Mouse (Mus musculus) forebrain, embryonic 16.5 days (tissue): Measurements from ENCODE around the gene Gpr156. TPM values are rescaled to one million over a fixed set of nuclear protein-coding genes. Genes with fewer than 3 reads are reported as not detected.

Source experiments
- ATAC-seq: fragments of 200-750 bp; cut with Nextera tagmentation; 2 replicates; pipeline ENCODE4 v1.8.0; 2017; ENCODE audit warnings: mild to moderate bottlenecking, moderate library complexity
- H3K27ac ChIP-seq: fragments of 300-500 bp; sonication (generic); 2 replicates; pipeline ENCODE4 v1.5.1; 2014; ENCODE audit warnings: low read length, control low read depth
- H3K27me3 ChIP-seq: fragments of 300-500 bp; sonication (generic); replicated peaks from 2 replicates; pipeline ENCODE4 v1.6.1; 2014; ENCODE audit warnings: low read length; ENCODE audit not compliant: control insufficient read depth, insufficient read depth
- H3K36me3 ChIP-seq: fragments of 300-500 bp; sonication (generic); 2 replicates; pipeline ENCODE4 v1.6.1; 2014; ENCODE audit not compliant: control insufficient read depth, insufficient read depth
- H3K4me1 ChIP-seq: fragments of 300-500 bp; sonication (generic); replicated peaks from 2 replicates; pipeline ENCODE4 v1.6.1; 2014; ENCODE audit warnings: low read length; ENCODE audit not compliant: control insufficient read depth, insufficient read depth
- H3K4me2 ChIP-seq: fragments of 300-500 bp; sonication (generic); 2 replicates; pipeline ENCODE4 v1.6.1; 2014; ENCODE audit warnings: mild to moderate bottlenecking, low read length, control low read depth
- H3K4me3 ChIP-seq: fragments of 300-500 bp; sonication (generic); replicated peaks from 2 replicates; pipeline ENCODE4 v1.5.1; 2014; ENCODE audit warnings: mild to moderate bottlenecking, low read length, control low read depth
- H3K9ac ChIP-seq: fragments of 300-500 bp; sonication (generic); replicated peaks from 2 replicates; pipeline ENCODE4 v1.6.1; 2014; ENCODE audit warnings: low read depth, low read length, control low read depth
- H3K9me3 ChIP-seq: fragments of 300-500 bp; sonication (generic); 2 replicates; pipeline ENCODE4 v1.6.1; 2016; ENCODE audit warnings: low read length; ENCODE audit not compliant: control insufficient read depth
- WGBS: fragments of 180-500 bp; shearing (Covaris S2); extraction: QIAGEN DNeasy Blood & Tissue Kit; methylation state at CpG from one replicate; pipeline ENCODE4 v1.1.7; 2014; 5-methylcytosine and 5-hydroxymethylcytosine counted together
- polyA plus RNA-seq: library from polyadenylated mRNA; unstranded; fragments of >200 nt; fragmentation: Nextera tagmentation; extraction: Ambion mirVana; gene quantifications from 2 replicates; pipeline ENCODE4 v1.2.1, GENCODE M21; 2015

The Gpr156 gene
- polyA plus RNA-seq, result 5.4 and 5.6 TPM in 2 replicates

DNA sequence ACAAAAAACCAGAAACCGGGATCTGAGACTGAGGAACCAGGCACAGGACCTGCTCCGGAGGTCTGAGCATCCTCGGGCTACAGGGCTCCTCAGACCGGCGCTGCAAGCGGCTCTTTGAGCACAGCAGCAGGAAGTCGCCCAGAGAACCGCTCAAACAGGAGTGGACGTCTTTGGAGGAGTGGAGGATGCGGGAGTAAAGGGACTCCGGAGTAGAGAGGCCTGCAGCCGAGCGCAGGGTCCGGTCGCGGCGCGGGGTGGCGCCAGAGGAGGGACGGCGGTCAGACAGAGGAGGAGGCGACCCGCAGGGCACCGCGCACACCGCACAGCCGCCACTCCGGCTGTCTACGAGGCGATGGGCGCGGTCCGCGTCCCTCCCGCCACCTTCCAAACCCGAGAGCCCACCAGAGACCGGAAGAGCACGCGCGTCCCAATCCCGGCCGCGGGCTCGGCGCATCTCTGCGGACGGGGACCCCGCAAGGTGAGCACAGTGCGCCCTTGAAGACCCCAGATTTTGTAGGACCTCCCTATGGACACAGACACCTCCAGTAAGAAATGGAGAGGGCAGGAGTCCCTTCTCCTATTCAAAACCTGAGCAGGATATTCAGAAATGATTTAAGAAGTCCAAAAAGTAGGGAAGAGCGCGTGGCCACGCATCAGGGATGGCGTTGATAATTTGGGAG lies at the start of gene Gpr156:
Gene Gpr156 (plus strand): TSS at position 359 of the 680 bp plus-strand sequence.
- no peaks in the 10 kb centered on the region for H3K36me3 ChIP-seq
- peaks cover 3% of the 10 kb centered on the region; the same call in 1 of the 2 replicates for H3K9me3 ChIP-seq
- peak; percentile 87 for ATAC-seq
- no peaks in the 10 kb centered on the region for H3K27me3 ChIP-seq
- H3K4me2 ChIP-seq, result peak within 1 kb of the TSS; percentile 84
- peak within 1 kb of the TSS; percentile 73 for H3K9ac ChIP-seq
- H3K4me3 ChIP-seq, result peak within 1 kb of the TSS; percentile 56
- H3K4me1 ChIP-seq, result no peaks in the 10 kb centered on the region; the same call in 1 of the 2 replicates
- H3K27ac ChIP-seq, result no peak within 1 kb of the TSS
- WGBS, result 2% methylated on average over 53 of the region's 53 CpGs

DNA sequence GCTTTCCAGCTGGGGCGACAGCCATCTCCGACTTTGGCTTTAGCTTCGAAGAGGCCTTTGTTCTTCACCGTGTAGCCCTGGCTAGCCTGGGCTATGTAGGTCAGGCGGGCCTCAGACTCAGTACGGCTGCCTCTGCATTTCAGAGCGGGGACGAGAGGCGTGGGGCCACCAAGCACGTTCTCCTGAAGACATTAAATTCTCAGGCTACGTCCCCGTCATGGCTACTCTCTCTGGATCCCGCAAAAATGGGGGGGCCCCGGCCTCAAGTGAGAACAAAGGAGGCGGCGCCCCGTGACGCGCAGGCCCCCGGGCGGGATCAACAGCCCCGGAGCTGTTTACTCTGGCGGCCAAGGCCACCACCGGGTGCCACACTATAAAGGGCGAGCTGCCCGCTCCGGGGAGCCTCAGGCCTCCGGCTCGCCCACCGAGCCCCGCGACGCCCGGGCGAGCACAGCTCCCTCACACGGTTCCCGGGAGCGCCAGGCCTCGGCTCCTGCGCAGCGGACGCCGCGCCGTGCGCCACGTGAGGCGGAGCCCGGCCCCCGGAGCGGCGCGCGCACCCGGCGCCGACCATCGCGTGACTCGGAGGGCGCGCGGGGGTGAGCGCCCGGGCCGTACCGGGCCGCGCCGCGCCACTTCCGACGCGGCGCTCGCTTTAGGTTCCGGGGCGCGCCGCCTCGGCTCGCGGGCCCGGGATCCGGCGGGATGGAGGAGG lies 48.3 kb upstream of the Gpr156 start, which contains the start of gene Lrrc58:
Gene Lrrc58 (plus strand): TSS at position 599 of the 715 bp plus-strand sequence.
- WGBS, result under 1% methylated on average over 73 of the region's 86 CpGs
- peak; percentile 97 for ATAC-seq

DNA sequence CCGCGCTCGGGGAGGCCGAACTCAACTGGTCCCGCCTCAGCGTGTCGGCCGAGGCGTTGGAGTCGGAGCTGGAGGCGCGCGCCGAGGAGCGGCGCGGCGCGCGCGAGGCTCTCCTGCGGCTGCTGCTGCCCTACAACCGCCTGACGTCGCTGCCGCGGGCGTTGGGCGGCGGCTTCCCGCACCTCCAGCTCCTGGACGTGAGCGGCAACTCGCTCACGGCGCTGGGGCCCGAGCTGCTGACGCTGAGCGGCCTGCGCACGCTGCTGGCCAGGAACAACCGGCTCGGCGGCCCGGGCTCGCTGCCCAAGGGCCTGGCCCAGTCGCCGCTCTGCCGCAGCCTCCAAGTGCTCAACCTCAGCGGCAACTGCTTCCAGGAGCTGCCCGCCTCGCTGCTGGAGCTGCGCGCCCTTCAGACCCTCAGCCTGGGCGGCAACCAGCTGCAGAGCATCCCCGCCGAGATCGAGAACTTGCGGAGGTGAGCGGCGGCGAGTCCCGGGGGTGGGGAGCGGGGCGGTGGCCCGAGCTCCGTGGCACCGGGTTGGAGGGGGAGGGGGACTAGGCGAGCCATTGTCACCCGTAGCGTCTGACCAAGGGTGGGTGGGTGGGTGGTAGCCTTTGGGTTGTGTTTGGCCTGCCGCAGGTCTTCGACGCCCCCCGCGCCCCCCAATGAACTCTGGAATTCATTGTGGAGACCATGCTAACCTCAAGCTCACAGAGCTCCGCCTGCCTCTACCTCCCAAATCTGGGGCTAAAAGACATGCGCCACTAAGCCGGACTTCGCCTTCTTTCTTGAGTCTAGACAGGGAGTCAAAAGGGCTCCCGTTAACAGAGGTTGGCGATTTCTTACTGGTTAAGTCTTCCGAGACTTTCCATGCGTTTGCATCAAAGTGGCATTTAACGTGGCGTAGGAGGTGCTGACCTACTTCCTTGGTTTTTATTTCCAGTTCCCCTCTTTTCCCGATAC lies 47.5 kb upstream of the Gpr156 start:
- peak overlapping the region; percentile 99 for H3K27ac ChIP-seq
- H3K9me3 ChIP-seq, result no peaks in the 10 kb centered on the region
- peak; percentile 81 for ATAC-seq
- H3K9ac ChIP-seq, result peak overlapping the region; percentile 91
- WGBS, result 0% methylated on average over 82 of the region's 87 CpGs
- H3K4me1 ChIP-seq, result peaks cover 25% of the 10 kb centered on the region
- no peaks in the 10 kb centered on the region for H3K27me3 ChIP-seq
- H3K4me3 ChIP-seq, result peak overlapping the region; percentile 72
- H3K36me3 ChIP-seq, result no peaks in the 10 kb centered on the region
- peak overlapping the region; percentile 86 for H3K4me2 ChIP-seq

More for the DNA sequence above, 48.3 kb upstream of the Gpr156 start, which contains the start of gene Lrrc58:
- Histone ChIP-seq H3K9me3 (no peaks in the 10 kb centered on the region), H3K4me1 (peaks cover 25% of the 10 kb centered on the region), H3K36me3 (no peaks in the 10 kb centered on the region), H3K4me2 (peak within 1 kb of the TSS; percentile 86), H3K4me3 (peak within 1 kb of the TSS; percentile 72), H3K27ac (peak within 1 kb of the TSS; percentile 99), H3K27me3 (no peaks in the 10 kb centered on the region), H3K9ac (peak within 1 kb of the TSS; percentile 91)

DNA sequence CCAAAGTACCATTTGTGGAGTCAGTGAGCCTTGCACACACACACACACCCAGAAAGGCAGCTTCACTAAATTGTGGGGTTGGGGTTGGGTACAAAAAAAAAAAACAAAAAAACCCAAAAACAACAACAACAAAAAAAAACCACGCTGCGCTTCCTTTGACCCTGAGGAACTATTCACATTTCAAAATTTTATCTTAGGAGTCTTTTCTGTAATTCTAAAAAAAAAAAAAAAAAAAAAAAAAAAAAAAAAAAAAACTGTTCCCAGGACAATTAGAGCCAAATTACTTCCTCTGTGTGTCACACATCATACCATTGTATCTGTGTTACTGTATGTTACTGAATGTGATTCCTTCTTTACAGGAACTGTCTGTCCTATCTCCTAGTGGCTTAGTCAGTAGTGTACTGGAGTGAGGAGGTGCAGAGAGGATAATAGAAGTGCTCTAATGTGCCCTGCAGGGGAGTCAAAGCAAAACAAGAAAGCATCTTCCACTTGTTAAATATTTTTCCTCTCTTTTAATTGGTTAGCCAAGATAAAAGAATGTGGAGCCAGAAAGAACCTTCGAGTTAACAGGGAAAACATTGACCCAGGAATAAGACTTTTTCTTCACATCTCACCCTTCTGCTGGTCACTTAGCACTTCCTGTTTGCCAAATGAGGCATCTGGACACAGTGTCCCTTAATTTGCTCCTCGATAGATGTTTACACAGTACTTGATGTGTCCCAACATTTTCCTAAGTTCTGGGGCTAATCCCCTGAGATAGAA lies 46.6 kb upstream of the Gpr156 start:
- peaks cover 25% of the 10 kb centered on the region for H3K4me1 ChIP-seq
- H3K4me2 ChIP-seq, result peak overlapping the region; percentile 86
- H3K27ac ChIP-seq, result peak overlapping the region; percentile 99
- no peak for ATAC-seq
- 23% methylated on average over 4 of the region's 4 CpGs for WGBS
- H3K9me3 ChIP-seq, result no peaks in the 10 kb centered on the region
- H3K4me3 ChIP-seq, result peak overlapping the region; percentile 72
- peak overlapping the region; percentile 91 for H3K9ac ChIP-seq
- H3K27me3 ChIP-seq, result no peaks in the 10 kb centered on the region
- H3K36me3 ChIP-seq, result no peaks in the 10 kb centered on the region

DNA sequence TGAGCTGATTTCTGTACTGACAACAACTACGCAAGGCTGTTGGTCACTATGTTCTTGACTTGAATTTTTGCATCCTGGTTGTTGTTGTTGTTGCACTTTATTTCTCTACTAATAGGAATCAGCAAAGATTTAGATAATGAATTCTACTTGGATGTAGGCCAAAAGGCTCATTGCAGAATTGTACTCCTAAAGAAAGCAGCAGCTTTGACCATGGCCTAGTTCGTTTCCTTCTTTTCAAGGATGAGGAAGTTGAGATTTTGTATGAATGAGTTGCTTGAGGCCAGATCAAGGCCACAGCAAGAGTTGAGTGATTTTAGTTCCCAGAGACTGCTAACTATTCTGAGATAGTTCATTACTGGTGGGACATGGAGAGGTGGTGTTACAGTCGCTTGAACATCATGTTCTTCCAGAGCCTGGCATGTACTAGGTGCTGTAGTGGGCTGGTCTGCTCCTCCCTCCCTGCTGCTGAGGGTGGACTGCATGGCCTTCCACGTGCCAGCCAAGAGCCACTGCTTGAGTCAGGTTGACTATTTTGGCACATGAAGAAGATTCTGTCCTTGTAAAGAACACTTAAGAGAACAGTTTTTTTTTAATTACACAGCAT lies 45.1 kb upstream of the Gpr156 start:
- H3K27ac ChIP-seq, result no peak overlapping the region
- peaks cover 25% of the 10 kb centered on the region for H3K4me1 ChIP-seq
- no peak overlapping the region for H3K4me3 ChIP-seq
- 55% methylated on average over 4 of the region's 4 CpGs for WGBS
- H3K4me2 ChIP-seq, result peak overlapping the region; percentile 12
- no peak overlapping the region for H3K9ac ChIP-seq
- no peaks in the 10 kb centered on the region for H3K9me3 ChIP-seq
- no peak for ATAC-seq
- no peaks in the 10 kb centered on the region for H3K36me3 ChIP-seq
- H3K27me3 ChIP-seq, result no peaks in the 10 kb centered on the region

DNA sequence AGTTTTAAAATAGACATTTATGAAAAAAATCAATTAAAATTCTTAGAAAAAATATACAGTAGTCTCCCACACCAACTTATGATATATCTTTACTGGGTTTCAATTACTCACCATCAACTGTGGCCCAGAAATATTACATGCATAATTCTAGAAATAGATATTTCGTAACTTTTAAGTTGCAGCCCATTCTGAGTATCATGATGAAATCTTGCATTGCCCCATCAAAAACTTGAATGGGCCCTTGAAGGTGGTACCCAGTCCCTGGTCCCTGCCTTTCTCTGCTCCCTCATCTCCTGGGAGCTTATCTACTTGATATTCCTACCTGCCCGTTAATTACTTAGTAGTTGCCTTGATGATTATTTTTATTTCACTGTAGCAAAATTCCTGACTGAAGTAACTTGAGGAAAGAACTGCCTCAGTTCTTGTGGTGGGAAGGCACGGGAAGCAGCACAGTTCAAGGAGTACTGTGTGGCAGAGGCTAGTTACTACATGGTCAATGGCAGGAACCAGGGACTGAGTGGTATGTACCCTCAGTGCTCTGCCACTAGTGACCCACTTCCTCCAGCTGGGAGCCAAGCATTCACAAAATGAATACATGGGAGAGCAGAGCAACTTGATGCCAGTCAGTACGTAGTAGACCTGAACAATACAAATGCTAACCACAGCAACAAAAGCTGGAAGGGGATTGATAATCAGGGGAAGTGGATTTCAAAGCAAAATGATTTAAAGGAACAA lies 41.6 kb upstream of the Gpr156 start:
- WGBS, result 78% methylated on average over 4 of the region's 4 CpGs

DNA sequence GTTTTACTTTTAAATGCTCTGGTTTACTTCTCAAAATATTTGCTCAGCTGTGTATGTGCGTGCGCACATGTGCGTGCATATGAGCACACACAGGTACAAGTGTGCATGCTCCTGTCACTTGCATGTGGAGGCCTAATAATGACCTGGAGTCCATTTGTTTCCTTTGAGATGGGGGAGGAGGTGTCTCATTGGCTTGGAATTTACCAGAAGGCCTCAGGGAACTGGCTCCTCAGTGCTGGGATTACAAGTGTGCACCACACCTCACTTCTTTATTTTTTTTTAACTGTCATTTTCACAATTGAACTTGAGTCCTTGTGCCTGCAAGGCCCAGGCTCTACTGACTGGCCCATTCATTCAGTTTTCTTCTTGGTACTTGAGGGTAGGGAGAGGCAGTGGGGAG lies 38.9 kb upstream of the Gpr156 start:
- Histone ChIP-seq H3K27ac (no peak overlapping the region), H3K36me3 (peaks cover 25% of the 10 kb centered on the region), H3K4me2 (no peak overlapping the region), H3K9me3 (no peaks in the 10 kb centered on the region), H3K4me1 (no peaks in the 10 kb centered on the region), H3K4me3 (no peak overlapping the region), H3K9ac (no peak overlapping the region), H3K27me3 (no peaks in the 10 kb centered on the region)
- ATAC-seq, result no peak
- 100% methylated on average over 3 of the region's 3 CpGs for WGBS

More for the DNA sequence above, 41.6 kb upstream of the Gpr156 start:
- peak overlapping the region; percentile 28; the same call in 1 of the 2 replicates for H3K27ac ChIP-seq
- H3K4me2 ChIP-seq, result no peak overlapping the region
- no peak for ATAC-seq
- no peaks in the 10 kb centered on the region for H3K27me3 ChIP-seq
- H3K36me3 ChIP-seq, result peaks cover 16% of the 10 kb centered on the region
- H3K9me3 ChIP-seq, result no peaks in the 10 kb centered on the region
- H3K4me1 ChIP-seq, result peaks cover 19% of the 10 kb centered on the region
- no peak overlapping the region for H3K9ac ChIP-seq
- H3K4me3 ChIP-seq, result no peak overlapping the region
